Mouse (Mus musculus) erythroblast, embryonic 14.5 days (primary cell): ENCODE measurements around the gene Cntnap1.

ENCODE experiments used
- GATA1 ChIP-seq: IDR thresholded peaks from 2 replicates; pipeline ENCODE4 v1.6.1; 2012; ENCODE audit warnings: low read length, inconsistent platforms, mixed read lengths
- TAL1 ChIP-seq: IDR thresholded peaks from 3 replicates; pipeline ENCODE4 v1.6.1; 2012; ENCODE audit warnings: low read length, inconsistent platforms, mixed read lengths

DNA sequence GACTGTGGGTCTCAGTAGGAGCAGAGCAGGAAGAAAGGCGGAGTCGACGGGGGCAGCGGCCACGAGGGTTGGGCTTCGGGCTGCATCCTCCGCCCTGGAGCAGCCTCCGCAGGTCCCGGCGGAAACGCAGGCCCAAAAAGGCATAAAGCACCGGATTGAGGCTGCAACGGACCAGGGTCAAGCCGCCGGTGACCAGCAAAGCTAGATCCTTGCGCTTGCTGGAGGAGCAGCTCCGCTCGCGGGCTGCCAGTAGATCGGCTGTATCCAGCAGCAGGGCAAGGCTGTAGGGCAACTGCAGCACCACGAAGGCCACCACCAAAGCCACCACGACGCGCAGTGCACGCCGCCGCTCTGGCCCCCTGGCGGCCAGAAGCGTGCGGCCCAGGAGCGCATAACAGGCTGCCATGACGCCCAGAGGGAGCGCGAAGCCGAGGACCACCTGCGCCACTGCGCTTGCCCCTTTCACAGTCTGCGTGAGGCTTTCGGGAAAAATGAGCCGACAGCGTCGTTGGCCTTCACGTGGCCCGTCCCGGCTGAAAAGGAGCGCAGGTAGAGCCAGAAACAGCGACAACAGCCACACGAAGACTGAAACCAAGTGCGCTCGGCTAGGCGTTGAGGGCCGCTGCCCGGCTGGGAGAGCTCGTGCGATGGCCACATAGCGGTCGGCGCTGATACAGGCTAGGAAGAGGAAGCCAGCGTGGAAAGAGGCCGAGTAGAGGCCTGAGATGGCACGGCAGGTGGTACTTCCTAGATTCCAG is 3.5 kb downstream of the Cntnap1 start:
- TF ChIP-seq GATA1 (no peak), TAL1 (no peak)
